Mouse (Mus musculus) adrenal gland, adult 10 weeks (tissue): ENCODE data around the gene Olfr1424. TPM values are rescaled to one million over a fixed set of nuclear protein-coding genes. Genes with fewer than 3 reads are reported as not detected.

Experiments
- polyA plus RNA-seq: library from polyadenylated mRNA; stranded (reverse); fragments of 350-450 nt; fragmentation: Illumina TruSeq; extraction: RNeasy Lipid Tissue Mini Kit (QIAGEN cat#74804); gene quantifications from one replicate; pipeline ENCODE4 v1.2.3, GENCODE M21; 2014; ENCODE audit warnings: low read depth, low replicate concordance

Olfr1424 gene
- not detected for polyA plus RNA-seq

DNA sequence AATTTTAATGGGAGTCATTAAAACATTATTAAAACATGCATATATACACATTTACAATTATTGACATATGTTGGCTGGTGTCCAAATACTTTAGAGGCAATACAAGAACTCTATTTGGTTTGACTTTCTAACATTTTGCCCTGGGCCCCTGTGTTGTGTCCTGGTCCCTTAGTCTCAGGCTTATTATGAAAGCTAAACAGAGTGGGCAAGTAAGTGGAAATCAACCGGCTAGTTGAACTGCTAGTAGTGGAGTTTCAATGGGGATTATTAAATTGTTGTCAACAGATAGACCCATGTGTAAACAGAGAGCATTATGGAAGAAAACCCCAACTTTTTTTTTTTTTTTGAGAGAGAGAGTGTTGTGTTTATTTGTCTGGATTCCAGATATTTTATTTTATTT is at the start of gene Olfr1424:
Gene Olfr1424 (minus strand): TSS at position 101 of the 400 bp plus-strand sequence.

GRCm38 (mm10) chr19:12103234-12103633 is 40.8 kb upstream of the Olfr1424 start, which contains the start of gene Olfr1427:
Gene Olfr1427 (minus strand): TSS chr19:12103334.

DNA sequence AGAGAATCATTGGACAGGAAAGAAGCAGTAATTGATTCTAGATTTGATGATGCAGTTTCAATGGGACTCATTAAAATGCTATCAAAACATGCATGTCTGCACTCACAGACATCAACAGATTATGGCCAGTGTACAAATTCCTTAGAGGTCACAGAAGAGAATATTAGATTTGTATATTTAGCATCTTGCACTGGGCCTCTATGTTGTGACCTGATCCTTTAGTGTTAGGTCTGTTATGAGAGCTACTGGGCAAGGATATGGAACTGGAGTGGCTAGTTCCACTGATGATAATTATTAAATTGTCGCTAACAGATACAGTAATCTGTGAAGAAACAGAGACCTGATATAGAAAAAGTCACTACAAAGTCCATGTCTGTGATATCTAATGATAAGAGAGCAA is 29.4 kb upstream of the Olfr1424 start, which contains the start of gene Olfr1426:
Gene Olfr1426 (minus strand): TSS at position 101 of the 400 bp plus-strand sequence.

DNA sequence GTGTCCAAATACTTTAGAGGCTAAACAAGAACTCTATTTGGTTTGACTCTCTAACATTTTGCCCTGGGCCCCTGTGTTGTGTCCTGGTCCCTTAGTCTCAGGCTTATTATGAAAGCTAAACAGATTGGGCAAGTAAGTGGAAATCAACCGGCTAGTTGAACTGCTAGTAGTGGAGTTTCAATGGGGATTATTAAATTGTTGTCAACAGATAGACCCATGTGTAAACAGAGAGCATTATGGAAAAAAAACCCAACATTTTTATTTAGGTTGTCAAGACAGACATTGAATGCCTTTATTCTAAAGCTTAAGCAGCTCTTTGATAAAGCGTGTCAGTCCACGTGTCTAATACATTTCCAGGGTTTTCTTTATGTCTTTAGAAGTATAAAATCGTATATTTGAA is 15.1 kb upstream of the Olfr1424 start, which contains the start of gene Olfr1425:
Gene Olfr1425 (minus strand): TSS at position 101 of the 400 bp plus-strand sequence.

GRCm38 (mm10) chr19:12041217-12041616 is 21.3 kb downstream of the Olfr1424 start, which contains the start of gene Olfr1423:
Gene Olfr1423 (minus strand): TSS chr19:12041317.

Other genes with a start within 250 kb of the Olfr1424 start
- 17.1 TPM for gene Stx3, start 243.3 kb downstream of the Olfr1424 start, polyA plus RNA-seq
- not detected for gene Olfr1417, start 223.5 kb downstream of the Olfr1424 start, polyA plus RNA-seq
- gene Olfr1418, start 201.6 kb downstream of the Olfr1424 start, polyA plus RNA-seq = not detected
- gene Olfr1419, start 187.6 kb downstream of the Olfr1424 start, polyA plus RNA-seq = not detected
- not detected for gene Olfr1420, start 176.1 kb downstream of the Olfr1424 start, polyA plus RNA-seq
- gene Patl1, start 150.3 kb downstream of the Olfr1424 start, polyA plus RNA-seq = 39.1 TPM
- gene Osbp, start 96.7 kb downstream of the Olfr1424 start, polyA plus RNA-seq = 51.8 TPM
- not detected for gene Olfr1423, start 21.4 kb downstream of the Olfr1424 start, polyA plus RNA-seq
- not detected for gene Olfr1425, start 15.0 kb upstream of the Olfr1424 start, polyA plus RNA-seq
- gene Olfr1426, start 29.3 kb upstream of the Olfr1424 start, polyA plus RNA-seq = not detected
- not detected for gene Olfr1427, start 40.7 kb upstream of the Olfr1424 start, polyA plus RNA-seq
- not detected for gene Olfr1428, start 53.2 kb upstream of the Olfr1424 start, polyA plus RNA-seq
- gene Olfr76, start 60.5 kb upstream of the Olfr1424 start, polyA plus RNA-seq = not detected
- gene Olfr1555-ps1, start 107.4 kb upstream of the Olfr1424 start, polyA plus RNA-seq = not detected
- gene Olfr1431, start 138.0 kb upstream of the Olfr1424 start, polyA plus RNA-seq = not detected
- not detected for gene Olfr1432, start 169.9 kb upstream of the Olfr1424 start, polyA plus RNA-seq
- gene Olfr262, start 179.0 kb upstream of the Olfr1424 start, polyA plus RNA-seq = not detected
- gene Olfr235, start 198.3 kb upstream of the Olfr1424 start, polyA plus RNA-seq = not detected
- not detected for gene Olfr1434, start 217.2 kb upstream of the Olfr1424 start, polyA plus RNA-seq
- not detected for gene Olfr1436, start 236.4 kb upstream of the Olfr1424 start, polyA plus RNA-seq